Mouse (Mus musculus) embryonic facial prominence, embryonic 12.5 days (tissue): ENCODE measurements around the gene Hmgcs1. TPM values are rescaled to one million over a fixed set of nuclear protein-coding genes. Genes with fewer than 3 reads are reported as not detected.
"Not testable (repeated sequence)": the region's sequence is repeated elsewhere in the genome, so short reads cannot be mapped to it uniquely, and the experiment has no call there.

Experiments
- ATAC-seq: fragments of 200-750 bp; cut with Nextera tagmentation; 2 replicates; pipeline ENCODE4 v1.8.0; 2017; ENCODE audit not compliant: insufficient number of reproducible peaks, insufficient read depth, low FRiP score, low TSS enrichment
- H3K27ac ChIP-seq: fragments of 300-500 bp; sonication (generic); 2 replicates; pipeline ENCODE4 v1.5.1; 2016; ENCODE audit warnings: mild to moderate bottlenecking
- H3K27me3 ChIP-seq: fragments of 300-500 bp; sonication (generic); 2 replicates; pipeline ENCODE4 v1.6.1; 2016; ENCODE audit warnings: mild to moderate bottlenecking, moderate library complexity
- H3K36me3 ChIP-seq: fragments of 300-500 bp; sonication (generic); 2 replicates; pipeline ENCODE4 v1.6.1; 2016; ENCODE audit warnings: mild to moderate bottlenecking
- H3K4me1 ChIP-seq: fragments of 300-500 bp; sonication (generic); 2 replicates; pipeline ENCODE4 v1.6.1; 2016
- H3K4me2 ChIP-seq: fragments of 300-500 bp; sonication (generic); replicated peaks from 2 replicates; pipeline ENCODE4 v1.6.1; 2016; ENCODE audit warnings: mild to moderate bottlenecking, moderate library complexity
- H3K4me3 ChIP-seq: fragments of 300-500 bp; sonication (generic); 2 replicates; pipeline ENCODE4 v1.5.1; 2016; ENCODE audit warnings: mild to moderate bottlenecking
- H3K9ac ChIP-seq: fragments of 300-500 bp; sonication (generic); 2 replicates; pipeline ENCODE4 v1.6.1; 2016; ENCODE audit warnings: mild to moderate bottlenecking, moderate library complexity
- H3K9me3 ChIP-seq: fragments of 300-500 bp; sonication (generic); 2 replicates; pipeline ENCODE4 v1.6.1; 2016; ENCODE audit warnings: mild to moderate bottlenecking, moderate library complexity
- WGBS: fragments of 180-500 bp; shearing (Covaris S2); methylation state at CpG from one replicate; pipeline ENCODE4 v1.1.7; 2016; 5-methylcytosine and 5-hydroxymethylcytosine counted together
- polyA plus RNA-seq: library from polyadenylated mRNA; unstranded; fragments of >200 nt; fragmentation: Nextera tagmentation; extraction: Ambion mirVana; gene quantifications from 2 replicates; pipeline ENCODE4 v1.2.1, GENCODE M21; 2016

Gene Hmgcs1
- polyA plus RNA-seq, 1 experiment from 2014 or later: 223 TPM

DNA sequence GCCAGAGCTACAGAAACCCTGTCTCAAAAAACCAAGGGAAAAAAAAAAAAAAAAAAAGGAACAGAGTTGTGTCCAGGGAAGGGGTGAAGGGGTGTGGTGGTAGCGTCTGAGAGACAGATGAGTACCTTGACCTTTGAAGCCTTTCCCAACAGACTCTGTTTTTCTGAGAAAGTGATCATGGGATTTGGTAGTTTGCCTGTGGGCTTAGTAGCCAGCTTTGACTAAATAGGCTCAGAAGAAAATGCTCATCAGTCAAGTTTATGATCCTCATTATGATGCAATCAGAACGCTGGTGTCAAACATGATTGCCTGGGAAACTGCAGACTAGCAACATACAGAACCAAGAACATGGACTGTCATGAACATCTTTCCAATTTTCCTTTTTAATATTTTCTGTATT is 10.5 kb upstream of the Hmgcs1 start:
- Histone ChIP-seq H3K4me3 (no peak overlapping the region), H3K27ac (no peak overlapping the region), H3K4me1 (no peaks in the 10 kb centered on the region), H3K27me3 (no peaks in the 10 kb centered on the region), H3K9ac (no peak overlapping the region), H3K36me3 (no peaks in the 10 kb centered on the region), H3K4me2 (no peak overlapping the region), H3K9me3 (no peaks in the 10 kb centered on the region)
- 74% methylated on average over 2 of the region's 2 CpGs for WGBS
- no peak for ATAC-seq

DNA sequence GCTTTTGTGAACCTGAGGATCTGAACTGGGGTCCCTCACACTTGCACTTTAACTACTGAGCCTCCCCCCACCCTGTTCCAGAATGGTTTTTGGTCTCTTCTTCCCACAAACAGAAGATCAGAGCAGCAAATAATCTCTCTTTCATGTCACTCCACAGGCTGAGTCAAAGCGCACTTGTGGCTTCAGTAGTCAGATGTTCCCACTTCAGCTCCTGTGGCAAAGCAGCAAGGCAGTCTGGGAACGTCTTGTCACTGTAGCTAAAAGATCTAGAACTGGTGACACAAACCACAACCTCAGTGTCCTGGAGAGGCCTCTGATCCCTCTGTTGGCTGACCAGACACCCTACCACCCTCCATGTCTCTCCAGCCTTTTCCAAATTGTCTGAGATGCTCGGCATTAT is 9.0 kb upstream of the Hmgcs1 start:
- no peak overlapping the region for H3K9ac ChIP-seq
- H3K4me1 ChIP-seq: no peaks in the 10 kb centered on the region
- H3K4me3 ChIP-seq: no peak overlapping the region
- 67% methylated on average over 3 of the region's 3 CpGs for WGBS
- H3K36me3 ChIP-seq: no peaks in the 10 kb centered on the region
- ATAC-seq: no peak
- no peak overlapping the region for H3K4me2 ChIP-seq
- no peak overlapping the region for H3K27ac ChIP-seq
- H3K9me3 ChIP-seq: no peaks in the 10 kb centered on the region
- no peaks in the 10 kb centered on the region for H3K27me3 ChIP-seq

DNA sequence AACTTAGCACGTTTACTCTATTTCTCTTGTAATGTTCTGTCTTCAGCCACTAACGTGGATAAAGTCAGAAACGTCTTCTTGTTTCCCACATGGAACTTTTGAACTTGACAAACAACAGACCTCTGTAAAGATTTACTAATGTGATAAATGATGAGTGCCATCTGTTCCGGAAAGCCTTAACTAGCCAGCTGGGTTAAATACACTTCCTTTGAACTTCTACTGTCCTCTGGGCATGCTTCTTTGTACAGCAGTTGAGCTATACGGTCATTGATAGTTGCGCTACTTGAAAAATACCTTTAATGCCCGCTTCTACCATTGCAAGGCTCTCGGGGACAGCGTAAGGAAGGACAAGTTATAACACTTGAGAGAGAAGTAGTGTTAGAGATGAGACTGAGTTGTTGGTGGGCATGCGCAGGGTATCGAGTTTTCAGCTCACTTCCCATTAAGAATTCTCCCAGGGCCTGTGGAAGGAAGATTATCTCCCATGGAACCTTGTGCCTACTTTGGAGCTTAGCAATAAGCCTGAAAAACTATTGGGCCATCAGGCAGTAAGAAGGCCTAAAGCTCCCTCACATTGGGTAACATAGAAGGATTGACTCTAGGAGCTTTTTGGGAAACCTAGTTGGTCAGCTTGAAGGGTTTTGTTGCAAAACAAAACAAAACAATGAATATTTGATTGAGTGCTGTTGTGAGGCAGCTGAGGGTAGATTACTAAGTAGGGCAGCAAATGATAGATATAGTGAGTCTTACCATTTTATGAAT is 5.6 kb upstream of the Hmgcs1 start:
- ATAC-seq: no peak
- no peak overlapping the region for H3K4me2 ChIP-seq
- no peak overlapping the region for H3K27ac ChIP-seq
- 54% methylated on average over 11 of the region's 11 CpGs for WGBS
- H3K4me1 ChIP-seq: 0 out of 2 replicates have a peak, but pooled peaks cover 4% of the 10 kb centered on the region
- no peaks in the 10 kb centered on the region for H3K36me3 ChIP-seq
- no peak overlapping the region for H3K4me3 ChIP-seq
- H3K9me3 ChIP-seq: no peaks in the 10 kb centered on the region
- H3K9ac ChIP-seq: no peak overlapping the region
- no peaks in the 10 kb centered on the region for H3K27me3 ChIP-seq

DNA sequence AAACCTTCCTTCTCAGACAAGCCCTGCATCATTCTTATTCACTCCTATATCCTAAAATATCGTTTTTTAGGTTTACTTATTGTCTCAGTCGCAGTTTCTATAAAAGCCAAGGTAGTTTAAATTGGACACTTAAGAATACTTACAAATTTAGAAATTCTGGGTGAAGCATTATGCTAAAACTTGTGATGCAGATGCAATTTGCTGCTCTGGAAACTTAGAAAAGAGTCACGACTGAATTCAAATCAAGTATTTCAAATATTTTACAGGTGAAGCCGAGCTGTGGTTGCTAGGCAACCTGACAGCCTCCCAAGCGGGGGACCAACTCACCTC is 505 bp upstream of the Hmgcs1 start:
- Histone ChIP-seq H3K27me3 (no peaks in the 10 kb centered on the region), H3K4me2 (peak overlapping the region; percentile 44), H3K4me1 (peaks cover 31% of the 10 kb centered on the region), H3K4me3 (peak overlapping the region; percentile 93), H3K9ac (no peak overlapping the region), H3K9me3 (no peaks in the 10 kb centered on the region), H3K27ac (peak overlapping the region; percentile 17; the same call in 1 of the 2 replicates), H3K36me3 (no peaks in the 10 kb centered on the region)
- 9% methylated on average over 5 of the region's 5 CpGs for WGBS
- ATAC-seq: no peak

DNA sequence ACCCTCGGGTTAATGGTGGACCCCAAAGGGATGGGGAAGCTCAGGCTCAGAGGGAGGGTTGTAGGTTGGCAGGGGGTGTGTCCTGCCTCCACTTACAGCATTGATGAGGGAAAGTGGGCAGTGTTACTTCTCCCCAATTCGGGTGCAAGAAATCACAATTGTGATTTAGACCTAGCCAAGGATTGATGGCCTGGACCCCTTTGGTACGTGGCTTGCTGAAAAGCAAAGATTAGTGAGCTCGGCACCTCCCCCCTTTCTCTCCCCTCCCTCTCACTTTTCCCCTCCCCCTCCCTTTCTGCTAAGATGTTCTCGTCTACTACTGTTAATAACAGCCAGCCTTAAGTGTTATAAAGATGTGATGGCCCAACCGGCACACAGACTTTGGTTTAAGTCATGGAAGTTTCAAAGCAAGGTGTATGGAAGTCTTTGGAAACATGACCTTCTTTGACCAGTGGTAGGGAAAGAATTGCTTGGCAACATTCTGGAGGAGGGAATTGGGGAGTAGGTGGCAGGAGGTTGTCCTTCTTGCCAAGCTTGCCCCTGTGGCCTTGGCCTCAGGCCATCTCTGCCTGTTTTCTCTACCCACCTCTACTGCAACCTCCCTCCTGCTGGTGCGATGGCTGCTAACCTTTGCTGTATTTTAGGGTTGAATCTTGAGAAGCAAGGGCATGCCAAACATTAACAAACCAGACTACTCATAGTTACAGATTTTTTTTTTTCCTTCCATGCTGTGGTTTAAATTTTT is 869 bp downstream of the Hmgcs1 start:
- H3K9me3 ChIP-seq: no peaks in the 10 kb centered on the region
- H3K27ac ChIP-seq: peak overlapping the region; percentile 99
- peak overlapping the region; percentile 93 for H3K9ac ChIP-seq
- H3K4me1 ChIP-seq: peaks cover 32% of the 10 kb centered on the region
- no peaks in the 10 kb centered on the region for H3K27me3 ChIP-seq
- H3K4me3 ChIP-seq: peak overlapping the region; percentile 93
- no peak; the same call in 1 of the 2 replicates for ATAC-seq
- peak overlapping the region; percentile 69 for H3K4me2 ChIP-seq
- WGBS: 4% methylated on average over 7 of the region's 7 CpGs
- no peaks in the 10 kb centered on the region for H3K36me3 ChIP-seq

DNA sequence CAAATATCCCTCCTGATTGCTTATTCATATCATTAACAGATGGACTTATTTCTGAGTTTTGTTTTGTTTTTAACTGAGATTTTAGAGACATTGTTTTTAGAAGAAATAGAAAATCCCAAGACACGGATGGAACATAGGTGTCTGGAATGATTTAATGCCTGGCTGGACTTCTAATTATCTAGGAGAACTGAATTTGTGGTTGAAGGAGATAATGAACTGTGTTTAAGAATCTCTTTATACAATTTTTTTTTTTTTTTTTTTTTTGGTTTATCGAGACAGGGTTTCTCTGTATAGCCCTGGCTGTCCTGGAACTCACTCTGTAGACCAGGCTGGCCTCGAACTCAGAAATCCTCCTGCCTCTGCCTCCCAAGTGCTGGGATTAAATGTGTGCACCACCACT is 1.8 kb downstream of the Hmgcs1 start:
- peak overlapping the region; percentile 93; the same call in 1 of the 2 replicates for H3K9ac ChIP-seq
- not testable (repeated sequence) for H3K27me3 ChIP-seq, ATAC-seq, H3K9me3 ChIP-seq, H3K36me3 ChIP-seq, H3K27ac ChIP-seq
- peak overlapping the region; percentile 93 for H3K4me3 ChIP-seq
- H3K4me1 ChIP-seq: peaks cover 32% of the 10 kb centered on the region
- H3K4me2 ChIP-seq: peak overlapping the region; percentile 69
- 72% methylated on average over 3 of the region's 3 CpGs for WGBS

DNA sequence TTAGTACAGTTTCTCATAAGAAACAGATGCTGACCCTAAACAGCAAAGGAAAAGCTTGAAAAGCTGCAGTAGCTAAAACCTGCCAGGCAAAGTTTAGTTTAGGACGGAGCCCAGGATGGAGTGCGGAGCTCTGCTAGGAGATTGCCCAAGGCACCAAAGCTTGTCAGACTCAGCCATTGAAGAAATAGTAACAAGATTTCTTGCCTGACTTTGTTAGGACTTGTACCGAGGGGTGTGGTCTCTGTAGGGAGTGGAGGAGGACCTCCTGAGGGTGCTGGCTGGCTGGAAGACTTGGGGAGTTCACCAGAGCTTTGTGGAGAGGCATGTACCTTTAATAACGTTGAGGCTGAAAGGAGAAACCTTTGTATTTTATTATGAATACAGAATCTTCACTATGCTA is 5.5 kb downstream of the Hmgcs1 start:
- Histone ChIP-seq H3K4me3 (no peak overlapping the region), H3K36me3 (peaks cover 9% of the 10 kb centered on the region), H3K9me3 (no peaks in the 10 kb centered on the region), H3K9ac (no peak overlapping the region), H3K27ac (no peak overlapping the region), H3K4me2 (0 out of 2 replicates have a peak overlapping the region, but pooled peaks have one; percentile 3), H3K27me3 (no peaks in the 10 kb centered on the region), H3K4me1 (peaks cover 27% of the 10 kb centered on the region)
- 48% methylated on average over 4 of the region's 4 CpGs for WGBS
- no peak for ATAC-seq

DNA sequence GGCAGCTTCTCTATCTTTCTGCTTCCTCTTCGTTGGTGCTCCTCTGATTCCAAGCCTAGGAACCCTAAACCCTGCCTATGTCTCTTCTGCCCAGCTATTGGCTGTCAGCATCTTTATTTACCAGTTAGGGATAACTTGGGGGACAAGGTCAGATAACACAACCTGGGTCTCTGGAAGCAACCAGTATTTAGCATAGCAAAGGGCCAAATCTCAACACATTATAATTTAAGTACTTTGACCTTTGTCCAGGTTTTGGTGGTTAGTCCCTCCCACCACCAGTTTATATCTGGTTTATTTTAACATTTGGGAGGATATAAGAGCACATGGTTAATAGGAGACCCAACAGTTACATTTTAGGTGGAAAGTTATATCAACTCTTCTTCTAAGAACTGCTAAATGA is 6.3 kb downstream of the Hmgcs1 start:
- WGBS: 81% methylated on average over 1 of the region's 1 CpGs
- Histone ChIP-seq H3K4me2 (no peak overlapping the region), H3K27ac (no peak overlapping the region), H3K4me3 (no peak overlapping the region), H3K9me3 (no peaks in the 10 kb centered on the region), H3K36me3 (peaks cover 14% of the 10 kb centered on the region), H3K27me3 (no peaks in the 10 kb centered on the region), H3K9ac (no peak overlapping the region), H3K4me1 (peaks cover 24% of the 10 kb centered on the region)
- ATAC-seq: no peak

DNA sequence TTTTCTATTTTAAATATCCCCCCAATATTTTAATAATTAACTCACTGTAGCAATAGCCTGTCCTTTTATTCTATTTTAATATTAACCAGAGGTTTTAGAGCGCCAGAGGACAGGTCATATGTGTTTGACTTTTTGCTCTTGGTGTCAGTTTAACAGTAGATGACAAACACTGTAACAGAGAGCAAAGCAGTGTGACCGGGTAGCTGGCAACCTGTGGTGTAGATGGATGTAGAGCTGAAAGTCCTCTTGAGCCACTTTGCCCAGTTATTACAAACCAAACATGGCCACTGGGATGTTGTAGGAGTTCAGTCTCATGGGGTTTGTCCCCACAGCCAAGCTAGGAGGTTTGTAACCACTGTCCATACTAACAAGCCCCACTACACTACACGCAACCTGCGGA is 8.3 kb downstream of the Hmgcs1 start:
- H3K36me3 ChIP-seq: peaks cover 29% of the 10 kb centered on the region
- H3K4me3 ChIP-seq: no peak overlapping the region
- H3K9ac ChIP-seq: no peak overlapping the region
- H3K4me1 ChIP-seq: peaks cover 11% of the 10 kb centered on the region
- 91% methylated on average over 4 of the region's 4 CpGs for WGBS
- H3K27ac ChIP-seq: no peak overlapping the region
- ATAC-seq: no peak
- H3K4me2 ChIP-seq: no peak overlapping the region
- no peaks in the 10 kb centered on the region for H3K9me3 ChIP-seq
- no peaks in the 10 kb centered on the region for H3K27me3 ChIP-seq

DNA sequence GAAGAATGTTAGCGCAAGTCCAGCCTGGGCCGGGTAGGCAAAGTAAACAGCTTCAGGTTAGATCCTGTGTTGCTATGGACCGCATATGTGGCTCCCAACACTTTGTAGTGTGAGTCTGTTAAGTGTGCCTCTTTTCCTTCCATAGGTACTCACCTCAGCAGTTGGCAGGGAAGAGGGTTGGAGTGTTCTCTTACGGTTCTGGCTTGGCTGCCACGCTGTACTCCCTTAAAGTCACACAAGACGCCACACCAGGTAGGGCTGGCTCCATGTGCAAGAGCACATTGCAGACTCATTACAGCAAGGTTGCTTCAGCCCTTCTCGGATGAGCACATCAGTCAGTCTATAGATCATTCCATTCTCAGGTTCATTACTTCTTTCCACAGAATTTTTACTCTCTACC is 14.1 kb downstream of the Hmgcs1 start:
- no peak overlapping the region for H3K27ac ChIP-seq
- H3K9ac ChIP-seq: no peak overlapping the region
- no peak for ATAC-seq
- H3K4me1 ChIP-seq: no peaks in the 10 kb centered on the region
- H3K27me3 ChIP-seq: no peaks in the 10 kb centered on the region
- no peak overlapping the region for H3K4me2 ChIP-seq
- H3K9me3 ChIP-seq: no peaks in the 10 kb centered on the region
- peaks cover 66% of the 10 kb centered on the region for H3K36me3 ChIP-seq
- no peak overlapping the region for H3K4me3 ChIP-seq
- WGBS: 88% methylated on average over 7 of the region's 7 CpGs

DNA sequence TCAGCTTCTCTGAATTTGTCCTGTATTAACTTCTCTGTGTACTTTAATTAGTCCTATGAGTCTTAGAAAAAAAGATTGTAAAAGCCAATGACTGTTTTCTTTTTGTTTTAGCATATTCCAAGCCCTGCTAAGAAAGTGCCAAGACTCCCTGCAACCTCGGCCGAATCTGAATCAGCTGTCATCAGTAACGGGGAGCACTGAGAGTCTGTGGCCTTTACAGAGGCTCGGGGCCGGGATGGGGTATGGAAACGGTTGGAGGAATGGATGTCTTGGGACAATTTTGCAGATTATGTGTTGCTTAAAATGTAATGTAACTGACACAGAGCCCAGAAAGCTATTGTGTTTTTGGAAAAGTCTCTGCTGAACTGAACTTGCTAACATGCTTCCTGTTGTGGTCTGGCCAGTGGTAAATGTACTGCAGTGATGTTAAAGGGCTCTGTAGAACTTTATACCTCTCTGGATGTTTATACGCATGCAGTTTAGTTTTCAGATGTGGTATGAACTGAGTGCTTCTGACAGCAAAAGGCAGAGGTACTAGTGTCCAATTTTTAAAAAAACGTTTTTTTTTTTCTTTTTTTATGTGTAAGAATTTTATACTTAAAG is 16.2 kb downstream of the Hmgcs1 start:
- H3K4me1 ChIP-seq, H3K4me2 ChIP-seq, H3K27ac ChIP-seq, H3K9ac ChIP-seq, H3K4me3 ChIP-seq, ATAC-seq, H3K27me3 ChIP-seq, H3K9me3 ChIP-seq: not testable (repeated sequence)
- H3K36me3 ChIP-seq: peaks cover 69% of the 10 kb centered on the region
- 87% methylated on average over 8 of the region's 8 CpGs for WGBS

DNA sequence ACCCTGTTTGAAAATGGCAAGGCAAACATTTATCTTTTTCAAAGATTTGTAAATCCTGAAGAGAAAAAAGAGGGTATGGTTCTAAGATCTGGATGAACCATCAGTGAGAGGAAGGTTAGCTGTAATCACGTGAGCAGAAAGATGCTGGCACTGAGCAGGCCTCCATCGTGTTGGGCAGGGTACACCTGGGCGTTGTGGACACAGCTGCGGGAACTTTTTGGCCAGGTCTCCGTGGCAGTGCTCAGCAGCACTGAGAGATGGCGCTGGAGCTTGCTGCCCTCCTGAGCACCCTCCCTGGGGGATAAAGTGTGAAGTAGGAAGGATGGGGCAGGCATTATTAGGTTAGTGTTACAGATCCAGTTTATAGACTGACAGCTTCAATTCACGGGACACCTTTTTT is 16.8 kb downstream of the Hmgcs1 start:
- Histone ChIP-seq H3K36me3 (peaks cover 66% of the 10 kb centered on the region), H3K27me3 (no peaks in the 10 kb centered on the region), H3K9me3 (no peaks in the 10 kb centered on the region), H3K4me2 (no peak overlapping the region), H3K4me1 (no peaks in the 10 kb centered on the region), H3K4me3 (no peak overlapping the region), H3K9ac (no peak overlapping the region), H3K27ac (no peak overlapping the region)
- WGBS: 80% methylated on average over 7 of the region's 7 CpGs
- ATAC-seq: no peak
